Mouse (Mus musculus): Measurements from ENCODE around the gene Cpt1a.

The Cpt1a gene

DNA sequence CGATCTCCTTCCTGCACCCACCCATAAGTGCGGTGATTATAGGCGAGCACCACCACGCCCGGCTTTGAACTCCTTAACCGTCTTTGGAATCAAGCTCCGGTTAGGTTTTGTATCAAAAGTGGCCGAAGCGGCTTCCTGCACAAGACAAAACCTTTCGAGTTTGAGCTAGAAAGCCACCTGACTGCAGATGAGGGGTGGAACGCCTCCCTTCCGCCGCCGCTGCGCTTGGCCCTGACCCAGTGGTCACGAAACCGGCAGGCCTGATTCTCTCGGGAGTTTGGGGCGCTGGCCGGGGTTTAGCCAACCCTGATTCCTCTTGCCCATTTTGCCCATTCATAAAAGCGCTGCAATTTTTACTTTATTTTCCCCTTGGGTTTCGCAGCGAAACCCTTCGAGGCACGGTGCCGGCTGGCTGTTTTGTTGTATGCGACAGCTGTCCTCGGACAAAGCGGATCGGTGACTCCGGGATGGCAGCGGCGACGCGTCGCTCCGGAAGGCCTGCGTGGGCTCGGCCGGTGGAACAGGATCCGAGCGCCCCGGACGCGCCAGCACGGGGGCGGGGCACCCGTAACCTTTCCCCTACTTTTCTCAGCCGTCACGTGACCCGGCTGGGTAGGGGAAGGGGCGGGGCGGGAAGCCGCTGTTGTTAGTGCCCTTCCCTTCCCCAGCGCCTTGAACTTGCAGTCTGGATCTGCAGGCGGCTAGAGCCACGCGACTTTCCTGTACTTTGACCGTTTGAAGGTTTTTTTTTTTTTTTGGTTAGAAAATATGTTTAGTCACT lies 3.0 kb downstream of the Cpt1a start:
- DNase-seq (ENCODE audit: inconsistent ontology term) = peak; percentile 97

DNA sequence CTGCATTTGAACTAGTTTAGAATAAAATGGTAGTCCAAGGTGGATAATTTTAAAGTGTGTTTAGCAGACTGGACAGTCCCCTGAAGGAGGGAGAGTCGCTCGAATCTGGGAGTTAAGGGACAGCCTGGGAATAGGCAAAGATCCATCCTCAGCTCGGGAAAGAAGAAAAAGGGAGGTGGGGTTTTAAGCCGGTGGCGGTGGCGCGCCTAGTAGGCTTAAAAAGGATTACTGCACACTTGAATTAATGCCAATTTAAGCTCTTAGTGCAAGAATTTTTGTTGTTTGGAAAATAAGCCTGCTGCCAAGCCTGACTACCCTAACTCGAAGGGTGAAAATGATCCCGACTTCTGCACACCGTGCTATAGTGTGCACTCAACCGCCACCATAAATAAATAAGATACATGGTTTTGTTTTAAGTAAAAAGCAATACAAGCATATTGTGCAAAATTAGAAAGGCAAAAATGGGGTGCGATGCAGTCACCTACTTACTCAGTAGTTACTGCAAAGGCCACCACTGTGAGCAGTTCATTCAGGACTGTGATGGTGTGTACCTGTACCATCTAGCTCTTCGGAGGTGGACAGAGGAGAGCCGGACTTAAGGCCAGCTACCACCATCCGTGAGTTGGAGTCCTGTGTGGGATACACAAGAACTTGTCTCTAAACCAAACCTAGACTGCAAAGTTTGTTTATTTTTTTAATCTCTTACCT lies 3.8 kb downstream of the Cpt1a start:
- no peak for DNase-seq (ENCODE audit: inconsistent ontology term)

DNA sequence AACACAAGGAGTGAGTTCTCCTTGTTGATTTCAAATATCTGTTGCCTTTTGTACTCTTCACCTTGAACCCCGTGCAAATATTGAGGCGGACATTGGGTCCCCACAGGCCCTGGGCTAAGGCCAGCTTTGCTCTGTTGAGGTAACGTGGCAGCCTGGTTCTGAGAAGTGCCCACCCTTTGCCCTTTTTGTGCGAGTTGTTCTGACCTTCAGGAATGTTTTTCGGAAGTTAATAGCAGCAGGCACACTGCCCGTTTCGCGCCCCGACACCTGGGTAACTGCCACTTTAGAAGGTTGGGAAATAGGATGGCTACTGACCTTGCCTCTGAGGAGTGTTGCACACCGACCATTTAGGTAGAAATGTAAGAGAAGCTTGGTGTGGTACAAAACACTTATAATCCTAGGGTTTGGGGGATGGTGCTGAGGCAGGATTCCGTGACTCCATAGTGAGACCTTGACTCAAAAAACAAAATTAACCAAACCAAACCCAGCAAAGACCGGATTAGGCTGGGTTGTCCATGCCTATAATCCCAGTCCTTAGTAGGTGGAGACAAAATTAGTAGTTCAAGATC lies 4.4 kb downstream of the Cpt1a start:
- no peak for DNase-seq (ENCODE audit: inconsistent ontology term)

DNA sequence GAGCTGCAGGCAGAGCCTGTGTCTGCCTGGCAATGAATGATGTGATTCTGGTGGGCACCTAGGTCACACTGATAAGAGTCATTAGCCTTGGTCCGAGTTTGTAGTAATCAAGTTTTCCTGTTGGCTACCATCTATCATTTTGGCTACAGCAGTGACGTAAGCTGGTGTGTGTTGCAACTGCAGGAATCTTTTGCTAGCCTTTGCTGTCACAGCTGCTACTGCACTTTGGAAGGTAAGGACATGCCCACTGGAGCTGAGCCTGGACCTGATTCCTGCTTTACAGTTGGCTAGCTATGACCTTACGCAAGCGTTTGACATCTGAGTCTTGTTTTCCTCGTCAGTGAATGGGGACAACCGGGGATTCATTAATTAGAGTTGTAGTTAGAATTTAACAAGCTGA lies 11.1 kb downstream of the Cpt1a start:
- DNase-seq (ENCODE audit: inconsistent ontology term) = peak; percentile 92

DNA sequence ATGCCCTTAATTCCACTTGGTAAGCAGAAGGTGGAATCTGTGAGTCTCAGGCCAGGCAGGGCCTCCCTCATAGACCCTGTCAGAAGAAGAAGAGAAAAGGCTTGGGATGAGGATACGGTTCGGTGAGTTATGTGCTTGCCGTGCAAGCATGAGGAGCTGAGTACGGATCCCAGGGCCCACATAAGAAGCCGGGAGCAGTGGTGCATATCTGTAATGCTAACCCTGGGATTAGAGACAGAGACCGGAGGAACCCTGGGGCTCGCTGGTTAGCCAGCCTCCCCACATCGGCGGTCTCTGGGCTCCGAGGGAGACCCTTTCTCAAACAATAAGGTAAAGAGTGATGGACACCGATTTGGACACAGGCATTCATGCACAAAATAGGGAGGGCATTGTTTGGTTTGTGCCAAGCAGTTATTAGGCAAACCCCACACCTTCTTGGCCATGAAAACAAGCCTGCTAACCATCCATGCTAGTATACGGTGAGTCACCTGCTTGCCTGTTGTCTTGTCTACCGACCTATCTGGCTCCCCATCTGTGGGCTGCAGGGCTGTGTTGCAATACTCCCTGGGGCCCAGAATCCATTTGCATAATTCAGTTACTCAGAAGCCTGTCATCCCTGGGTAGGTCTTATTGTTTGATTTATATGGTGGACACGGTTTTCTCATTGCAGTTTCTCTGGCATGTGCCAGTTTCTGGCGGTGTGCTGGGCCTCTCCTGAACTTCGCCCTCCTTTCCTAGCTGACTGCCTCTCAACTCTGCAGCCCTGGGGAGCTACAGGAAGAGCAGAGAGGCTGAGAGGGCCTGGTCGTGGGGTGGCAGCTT lies 11.8 kb downstream of the Cpt1a start:
- peak; percentile 92 for DNase-seq (ENCODE audit: inconsistent ontology term)

DNA sequence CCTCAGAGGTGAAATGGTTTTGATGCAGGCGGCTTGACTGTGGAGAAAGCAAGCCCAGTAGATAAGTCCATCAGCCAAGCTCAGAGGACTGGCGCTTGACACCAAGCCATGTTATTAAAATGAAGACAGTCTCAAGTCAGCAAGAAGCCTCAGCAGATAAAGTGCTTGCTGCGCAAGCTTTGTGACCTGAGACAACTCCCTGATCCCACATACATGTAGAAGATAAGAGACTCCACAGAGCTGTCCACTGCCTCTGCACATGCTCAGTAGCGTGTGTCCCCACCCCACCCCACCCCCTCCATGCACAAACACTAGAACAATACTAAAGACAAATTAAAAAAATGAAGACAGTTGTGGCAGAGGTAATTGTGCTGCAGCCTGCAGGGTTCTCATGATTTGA lies 12.4 kb downstream of the Cpt1a start:
- no peak for DNase-seq (ENCODE audit: inconsistent ontology term)

DNA sequence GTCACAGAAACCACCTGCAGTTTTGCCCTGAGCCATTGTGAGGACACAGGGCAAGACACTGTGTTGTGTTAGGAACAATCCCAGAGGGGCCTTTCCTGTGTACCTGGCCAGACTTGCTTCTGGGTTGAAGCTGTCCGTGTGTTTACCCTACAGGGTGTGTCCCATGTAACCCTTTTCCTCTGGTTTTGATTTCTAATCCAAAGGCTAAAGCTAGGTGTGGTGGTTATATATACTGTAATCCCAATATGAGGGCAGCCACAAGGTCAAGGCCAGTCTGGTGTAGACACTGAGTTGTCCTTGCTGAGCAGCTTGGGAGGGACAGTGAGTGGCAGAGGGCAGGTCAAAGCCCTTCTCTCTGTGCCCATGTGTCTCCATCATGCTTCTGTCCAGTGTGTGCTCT lies 13.8 kb downstream of the Cpt1a start:
- no peak for DNase-seq (ENCODE audit: inconsistent ontology term)

DNA sequence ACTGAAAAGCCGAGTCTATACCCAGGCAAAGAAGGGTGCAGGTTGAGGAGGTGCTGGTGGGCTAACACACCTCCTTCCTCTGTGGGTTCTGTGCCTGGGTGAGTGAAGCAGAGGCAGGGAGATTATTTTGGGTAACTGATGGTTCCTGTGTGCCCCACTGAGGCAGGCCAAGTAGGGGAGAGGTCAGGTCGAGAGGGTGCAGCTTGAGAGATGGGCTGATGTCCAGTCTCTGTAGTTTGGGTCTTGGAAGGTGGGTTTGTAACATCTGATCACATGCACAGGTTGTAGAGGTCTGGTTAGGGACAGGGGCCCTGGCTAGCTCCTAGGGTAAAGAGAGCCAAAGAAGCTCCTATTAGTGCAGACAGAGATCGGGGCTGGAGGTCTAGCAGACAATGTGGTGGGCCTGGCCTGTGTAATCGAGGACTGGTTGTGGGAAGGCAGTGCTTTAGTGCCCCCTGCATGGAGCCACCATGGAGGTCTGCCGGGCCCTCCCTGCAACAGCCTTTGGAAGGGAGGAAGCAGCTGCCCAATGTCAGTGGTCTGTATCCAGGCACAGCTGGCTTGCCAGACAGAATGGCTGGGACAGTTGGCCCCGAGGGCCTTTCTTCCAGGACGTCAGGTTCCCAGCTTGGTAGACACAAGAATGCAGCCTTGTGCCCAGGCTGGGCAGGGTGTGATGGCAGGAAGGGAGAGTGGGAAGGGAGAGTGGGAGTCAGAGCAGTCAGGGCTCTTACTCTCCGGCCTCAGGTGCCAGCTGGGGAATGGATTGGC lies 14.5 kb downstream of the Cpt1a start:
- DNase-seq (ENCODE audit: inconsistent ontology term) = peak; percentile 24

DNA sequence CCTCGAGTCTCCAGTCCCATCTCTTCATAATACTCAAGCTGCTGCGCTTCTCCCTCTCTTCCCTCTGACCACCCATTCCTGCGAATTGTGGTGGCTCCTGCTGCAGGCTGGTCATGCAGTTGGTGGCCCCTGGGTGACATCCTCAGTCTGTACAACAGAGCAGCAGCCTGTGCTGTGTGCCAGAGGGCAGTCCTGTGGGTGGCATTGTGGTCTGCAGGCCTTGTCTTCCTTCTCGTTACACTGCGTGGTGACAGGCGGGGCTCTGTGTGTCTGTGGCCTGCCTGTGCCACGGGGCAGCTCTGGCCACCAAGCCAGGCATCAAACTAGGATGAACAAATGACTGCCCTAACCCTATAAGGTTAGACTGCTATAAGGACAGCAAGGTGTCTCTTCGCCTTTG lies 17.1 kb downstream of the Cpt1a start:
- peak; percentile 46 for DNase-seq (ENCODE audit: inconsistent ontology term)

DNA sequence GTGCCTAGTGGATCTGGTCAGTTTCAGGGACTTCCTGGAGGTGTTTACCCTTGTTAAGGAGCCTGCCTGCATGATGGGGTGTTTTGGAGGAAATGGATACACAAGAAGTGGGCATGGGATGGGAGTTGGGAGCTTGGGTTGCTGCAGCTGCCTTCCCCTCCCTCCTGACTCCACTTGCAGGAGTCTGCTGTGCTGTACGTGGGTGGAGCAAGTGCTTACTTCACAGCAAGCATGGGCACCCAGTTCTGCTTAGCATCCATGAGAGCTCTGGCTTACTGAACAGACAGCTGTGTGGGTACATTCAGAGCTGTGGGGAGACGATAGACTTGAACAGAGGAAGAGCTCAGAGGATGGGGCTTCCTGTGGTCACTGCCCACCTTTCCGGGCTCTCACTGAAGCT lies 18.9 kb downstream of the Cpt1a start:
- no peak for DNase-seq (ENCODE audit: inconsistent ontology term)

DNA sequence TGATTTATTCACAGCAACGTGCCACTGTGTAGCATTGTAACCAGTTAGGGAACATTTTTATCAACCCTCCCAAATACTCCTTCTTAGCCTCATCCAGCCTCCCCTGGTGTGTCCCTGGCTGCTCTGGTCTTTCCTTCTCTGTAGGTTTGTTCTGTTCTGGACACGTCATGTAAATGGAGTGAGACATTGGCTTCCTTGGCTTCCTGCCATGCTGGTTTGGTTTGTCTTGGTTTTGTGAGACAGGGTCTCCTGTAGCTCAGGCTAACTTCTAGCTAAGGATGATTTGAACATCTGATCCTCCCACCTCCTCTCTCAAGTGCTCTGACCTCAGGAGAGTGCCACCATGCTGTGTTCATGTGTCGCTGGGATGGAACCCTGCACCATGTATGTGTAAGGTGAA lies 21.8 kb downstream of the Cpt1a start:
- peak; percentile 47 for DNase-seq (ENCODE audit: inconsistent ontology term)

DNA sequence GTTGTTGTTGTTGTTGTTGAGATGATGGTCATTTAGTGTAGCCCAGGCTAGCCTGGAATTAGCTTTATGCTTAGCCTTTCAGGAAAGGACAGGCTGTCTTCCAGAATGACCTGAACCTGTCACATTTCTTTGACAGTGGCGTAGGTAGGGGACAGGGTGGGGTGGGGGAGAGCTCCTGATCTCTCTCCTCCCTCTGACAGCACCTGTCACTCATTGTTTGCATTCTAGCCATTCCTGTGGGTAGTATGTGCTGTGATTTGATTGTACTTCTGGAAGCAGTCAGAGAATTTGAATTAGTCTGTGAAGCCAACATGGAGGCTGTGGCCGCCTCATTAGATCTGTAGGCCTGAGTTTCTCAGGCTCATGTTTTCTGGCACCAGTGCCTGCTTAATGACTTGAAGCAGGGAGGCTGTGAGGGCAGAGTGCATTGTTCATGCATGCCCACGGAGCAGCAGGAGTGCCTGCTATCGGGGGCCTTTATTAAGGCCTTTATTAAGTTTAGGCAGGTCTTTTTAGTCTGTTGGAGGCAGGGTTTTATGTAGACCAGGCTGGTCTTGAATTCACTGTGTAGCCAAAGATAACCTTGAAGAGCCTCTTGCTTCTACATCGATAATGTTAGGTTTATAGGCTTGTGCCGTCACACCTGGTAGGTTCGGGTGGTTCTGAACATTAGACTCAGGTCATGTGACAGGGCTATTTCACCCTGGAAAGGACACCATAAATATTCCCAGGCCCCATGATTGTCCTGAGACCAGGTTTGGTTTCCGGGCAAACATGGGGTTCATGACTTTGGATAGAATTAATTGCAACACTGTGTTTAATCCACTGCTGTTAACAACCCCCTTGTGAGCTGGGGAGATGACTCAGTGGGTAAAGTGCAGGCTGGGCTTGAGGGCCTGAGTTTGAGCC lies 22.8 kb downstream of the Cpt1a start:
- DNase-seq (ENCODE audit: inconsistent ontology term) = peak; percentile 80

DNA sequence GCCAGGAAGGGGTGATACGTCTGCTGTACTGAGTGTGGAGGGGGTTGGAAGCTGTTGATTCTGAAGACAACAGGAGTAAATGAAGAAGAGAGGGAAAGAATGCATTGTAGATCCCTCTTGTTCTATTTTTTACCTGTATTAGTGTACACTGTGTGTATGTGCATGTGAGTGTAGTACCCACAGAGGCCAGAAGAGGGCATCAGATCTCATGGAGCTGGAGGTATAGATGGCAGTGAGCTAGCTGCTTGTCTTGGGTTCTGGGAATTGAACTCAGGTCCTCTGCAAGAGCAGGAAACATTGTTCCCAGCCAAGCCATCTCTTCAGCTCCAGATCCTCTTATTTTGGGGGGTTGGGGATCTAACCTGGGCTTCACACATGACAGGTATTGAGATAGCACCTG lies 25.6 kb downstream of the Cpt1a start:
- DNase-seq (ENCODE audit: inconsistent ontology term) = no peak

DNA sequence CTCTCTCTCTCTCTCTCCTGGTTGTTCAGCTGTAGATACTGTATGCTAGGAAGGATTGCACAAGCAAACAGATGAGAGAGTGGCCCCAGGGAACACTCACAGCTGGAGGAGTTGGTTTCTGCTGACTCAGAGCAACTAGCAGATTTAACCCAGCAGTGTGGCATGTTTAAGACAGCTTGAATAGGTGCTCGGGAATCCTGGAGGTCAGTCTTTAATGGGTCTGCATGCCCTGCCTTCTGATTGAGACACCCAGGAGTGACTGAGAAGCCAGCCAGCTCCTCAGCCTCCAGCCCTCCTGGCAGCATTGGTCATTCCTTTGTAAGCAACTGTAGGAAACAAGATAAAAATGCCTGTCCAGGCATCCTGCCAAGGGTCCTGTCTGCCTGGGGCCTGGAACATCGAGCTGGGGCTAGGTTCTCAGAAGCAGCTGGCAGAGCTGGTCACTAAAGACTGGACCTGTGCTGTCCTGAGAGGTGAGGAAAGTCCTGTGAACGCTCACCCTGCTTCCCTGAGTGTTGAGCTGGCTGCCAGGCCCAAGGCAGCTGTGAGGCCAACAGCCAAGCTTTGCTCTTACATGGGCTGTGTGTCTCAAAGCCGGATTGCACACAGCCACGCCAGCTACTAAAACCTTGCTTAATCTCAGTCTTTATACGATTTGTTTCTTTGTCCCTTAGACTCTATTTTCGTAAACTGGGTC lies 31.4 kb downstream of the Cpt1a start:
- DNase-seq (ENCODE audit: inconsistent ontology term) = peak; percentile 89

DNA sequence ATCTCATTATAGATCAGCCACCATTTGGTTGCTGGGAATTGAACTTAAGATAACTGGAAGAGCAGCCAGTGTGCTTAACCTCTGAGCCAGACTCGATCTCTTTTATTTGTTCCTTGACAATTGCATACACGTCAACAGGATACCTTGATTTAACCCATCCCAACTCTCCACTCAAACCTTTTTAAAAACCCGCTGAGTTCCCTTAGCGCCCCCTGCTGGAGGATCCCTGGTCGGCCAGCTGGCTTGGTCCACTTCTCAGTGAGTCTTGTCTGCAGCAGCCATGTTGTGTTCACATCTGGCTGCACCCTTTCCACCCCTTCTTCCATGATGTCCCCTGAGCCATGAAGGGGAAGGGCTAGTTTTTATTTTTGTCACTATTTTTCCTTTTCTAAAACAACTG lies 33.0 kb downstream of the Cpt1a start:
- no peak for DNase-seq (ENCODE audit: inconsistent ontology term)

DNA sequence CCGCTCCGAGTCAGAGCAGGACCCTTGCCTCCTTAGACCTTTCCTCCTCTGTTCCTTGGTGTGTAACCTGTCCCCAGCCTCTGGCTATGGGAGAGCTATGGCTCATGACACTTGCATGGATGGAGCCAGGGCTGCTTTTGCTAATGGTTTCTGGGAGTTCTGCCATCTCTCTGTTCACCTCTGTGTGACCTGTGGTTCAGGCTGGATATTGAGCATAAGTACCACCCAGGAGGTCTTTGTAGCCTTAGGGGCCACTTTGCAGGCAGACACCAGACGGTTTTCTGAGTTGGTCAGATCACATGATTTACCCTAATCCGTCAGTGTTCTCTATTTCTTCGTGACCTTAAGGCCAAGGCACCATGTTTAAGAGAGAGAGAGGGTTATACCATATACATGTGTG lies 34.4 kb downstream of the Cpt1a start:
- no peak for DNase-seq (ENCODE audit: inconsistent ontology term)

DNA sequence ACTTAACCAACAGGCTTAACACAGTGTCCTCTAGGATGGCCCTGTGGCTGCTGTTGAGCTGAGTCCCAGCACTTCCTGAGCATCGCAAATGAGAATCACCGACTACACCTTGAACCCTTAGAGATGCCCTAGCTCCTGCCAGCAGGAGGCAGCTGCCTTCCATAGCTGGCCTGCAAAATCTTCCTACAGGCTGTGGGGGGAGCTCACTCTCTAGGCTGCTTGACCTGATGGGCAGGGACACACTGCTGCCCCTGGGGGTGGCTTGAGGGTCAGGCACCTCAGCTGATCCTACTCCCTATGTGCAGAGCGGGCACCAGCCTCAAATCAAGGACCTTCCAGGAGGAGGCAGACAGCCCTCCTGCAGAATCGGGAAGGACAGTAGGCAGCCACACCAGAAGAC lies 35.5 kb downstream of the Cpt1a start:
- no peak for DNase-seq (ENCODE audit: inconsistent ontology term)

DNA sequence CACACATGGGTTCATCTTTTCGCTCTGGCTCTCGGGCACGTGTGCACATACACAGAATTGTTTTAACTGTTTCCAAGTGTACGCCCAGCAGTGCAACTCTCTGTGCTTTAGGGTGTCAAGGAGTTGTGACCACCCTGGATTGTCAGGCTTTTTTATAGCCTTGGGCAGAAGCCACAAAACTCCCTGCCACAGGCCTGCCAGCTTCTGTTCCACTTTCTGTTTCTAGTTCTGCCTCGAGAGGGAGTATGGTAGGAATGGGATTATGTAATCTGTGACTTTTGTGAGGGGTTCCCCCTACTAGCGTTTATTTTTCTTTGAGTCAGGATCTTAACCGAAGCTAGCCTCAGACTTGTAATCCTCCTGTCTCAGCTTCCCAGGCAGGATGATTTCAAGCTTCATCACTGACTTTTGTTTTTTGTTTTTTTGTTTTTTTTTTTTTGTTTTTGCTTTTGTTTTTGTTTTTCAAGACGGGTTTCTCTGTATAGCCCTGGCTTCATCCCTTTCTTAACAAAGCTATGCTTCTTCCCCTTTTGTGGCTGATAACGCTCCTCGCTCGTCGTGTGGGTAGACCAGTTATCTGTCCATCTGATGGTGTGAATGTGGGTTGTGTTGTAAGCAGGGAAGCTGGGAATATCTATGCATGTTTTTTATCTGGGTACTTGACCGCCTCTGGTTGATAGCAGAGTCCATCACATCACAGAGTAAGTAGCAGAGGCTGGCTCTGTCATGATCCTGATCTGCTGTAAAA lies 37.9 kb downstream of the Cpt1a start:
- DNase-seq (ENCODE audit: inconsistent ontology term) = no peak

DNA sequence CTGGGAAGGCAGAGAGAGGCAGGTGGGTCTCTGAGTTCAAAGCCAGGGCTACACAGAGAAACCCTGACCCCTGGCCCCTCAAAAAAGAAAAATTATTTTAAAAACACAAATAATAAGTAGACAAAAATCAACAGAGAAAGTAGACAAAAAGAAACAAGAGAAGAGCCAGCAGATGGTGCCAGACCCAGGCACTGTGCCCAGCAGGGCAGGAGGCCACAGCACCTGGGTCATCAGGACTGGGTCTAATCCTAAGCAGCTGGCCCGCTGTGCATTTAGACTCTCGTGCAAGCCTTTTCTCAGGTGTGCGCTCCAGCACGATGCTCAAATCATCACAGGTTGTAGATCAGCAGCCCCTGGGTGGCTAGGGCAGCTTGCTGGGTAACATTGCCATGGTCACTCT lies 41.4 kb downstream of the Cpt1a start:
- DNase-seq (ENCODE audit: inconsistent ontology term) = no peak

Data from Muller cell, postnatal 12 days (primary cell).